Mouse (Mus musculus) cerebellum, adult 9-11 months (tissue): Measurements from ENCODE around the gene Gm20696.

ENCODE experiments used
- DNase-seq: peaks from one replicate; pipeline ENCODE4 v3.0.0; 2022

The Gm20696 gene

DNA sequence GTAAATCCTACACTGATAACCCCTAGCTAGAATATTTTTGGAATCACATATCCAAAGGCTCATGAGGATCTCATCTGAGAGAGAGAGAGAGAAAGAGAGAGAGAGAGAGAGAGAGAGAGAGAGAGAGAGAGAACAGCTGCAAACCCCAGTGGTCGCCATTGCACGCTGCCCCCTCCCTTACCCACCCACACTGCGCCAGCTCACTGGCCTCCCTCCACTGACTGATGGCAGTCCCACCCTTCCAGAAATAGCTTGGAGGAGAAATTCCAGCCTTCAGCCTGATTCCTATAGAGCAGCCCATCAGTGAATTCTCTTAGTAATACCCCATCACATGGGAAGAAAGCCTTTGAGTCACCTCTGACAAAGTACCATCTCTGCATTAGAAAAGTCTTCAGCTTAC, 415.4 kb downstream of the Gm20696 start:
- DNase-seq = no peak

DNA sequence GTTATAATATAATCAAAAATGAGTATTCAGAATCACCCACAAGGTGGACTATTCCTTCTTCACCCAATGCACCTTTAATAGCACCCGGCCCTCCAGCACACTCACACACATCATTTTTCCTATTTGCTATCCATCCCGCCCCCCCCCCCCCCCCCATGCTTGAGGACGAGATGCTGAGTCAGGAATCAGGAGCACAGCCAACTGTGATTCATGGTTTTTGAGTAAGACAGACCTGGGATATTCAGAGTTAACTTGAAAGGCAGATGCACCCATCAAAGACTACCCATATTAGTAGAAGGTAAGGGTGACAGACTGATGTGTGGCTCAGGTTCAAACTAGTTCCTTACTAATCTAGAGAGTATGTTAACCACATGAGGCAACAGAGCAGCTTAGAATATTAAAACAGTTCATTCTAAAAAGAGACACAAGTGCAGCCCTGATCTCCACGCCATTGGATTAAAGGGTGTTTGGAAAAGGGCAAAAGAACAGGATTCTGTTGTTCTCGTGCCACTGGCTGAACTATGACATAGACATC, 417.0 kb downstream of the Gm20696 start:
- no peak for DNase-seq

DNA sequence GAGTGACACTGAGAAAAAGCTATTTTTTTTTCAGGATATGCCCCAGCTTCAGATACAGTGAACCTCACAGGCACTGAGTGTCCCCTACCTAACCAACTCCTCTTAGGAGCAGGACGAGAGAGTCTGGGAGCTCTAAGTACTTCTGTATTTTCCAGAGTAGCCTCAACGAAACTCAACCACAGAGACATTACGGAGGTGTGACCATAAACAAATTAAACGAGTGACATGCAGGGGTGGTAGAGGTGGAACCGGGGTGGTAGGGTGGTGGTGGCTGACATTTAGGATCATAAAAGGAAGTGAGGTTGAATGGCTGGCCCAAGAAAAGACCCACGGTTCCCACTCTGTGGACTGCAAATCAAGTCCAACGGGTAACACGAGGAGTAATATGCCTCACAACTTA, 418.2 kb downstream of the Gm20696 start:
- no peak for DNase-seq

DNA sequence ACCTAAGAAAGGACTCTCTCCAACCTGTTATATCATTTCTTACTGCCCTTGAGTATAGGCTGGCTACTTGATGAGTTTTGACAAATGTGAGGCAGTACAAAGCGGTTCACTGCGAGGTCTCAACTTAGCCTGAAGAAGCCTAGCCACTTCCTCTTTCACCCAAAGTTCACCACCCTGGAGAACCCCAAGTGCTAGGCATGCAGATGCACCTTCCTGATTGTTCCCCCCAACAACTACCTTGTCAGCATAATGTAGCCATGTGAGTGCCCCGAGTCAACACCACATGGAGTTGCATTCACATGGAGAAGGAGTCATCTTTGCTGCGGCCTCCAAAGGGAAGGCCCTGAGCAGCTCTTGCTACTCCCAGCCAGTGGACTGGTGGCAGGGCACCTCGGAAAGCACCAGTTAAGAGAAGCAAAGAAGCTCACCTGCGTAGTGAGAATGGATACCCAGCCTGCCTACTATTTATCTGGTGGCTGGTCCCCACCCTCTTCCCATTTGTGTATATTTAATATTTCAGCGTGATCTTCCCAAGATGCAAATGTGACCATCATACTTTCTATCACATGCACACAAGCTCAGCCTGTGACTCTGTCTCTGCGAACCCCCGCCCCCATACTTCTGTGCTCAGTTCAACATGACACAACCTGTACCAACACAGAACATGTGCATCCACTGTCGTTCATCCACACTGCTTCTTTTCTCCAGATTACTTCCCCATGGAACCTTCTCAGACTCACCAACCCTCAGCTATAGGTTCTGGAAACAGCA, 424.8 kb downstream of the Gm20696 start:
- no peak for DNase-seq

DNA sequence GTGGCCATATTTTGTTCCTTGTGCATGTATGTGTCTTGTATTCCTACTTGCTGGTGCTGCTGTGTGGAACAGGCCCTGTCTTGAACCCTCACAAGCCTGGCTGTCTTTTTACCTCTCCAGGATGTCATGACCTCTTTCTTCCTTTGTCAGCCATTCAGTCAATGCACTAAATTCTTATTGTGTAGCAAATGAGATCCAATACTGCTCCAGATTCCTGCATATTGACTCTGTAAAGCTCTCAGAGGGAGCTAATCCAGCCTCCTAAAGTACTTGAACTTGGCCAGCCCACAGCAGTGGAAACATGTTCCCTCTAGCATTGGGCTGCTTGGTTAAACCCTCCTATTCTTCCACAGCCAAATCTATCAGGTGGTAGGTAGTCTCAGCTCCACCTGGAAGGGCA, 425.8 kb downstream of the Gm20696 start:
- DNase-seq = no peak

DNA sequence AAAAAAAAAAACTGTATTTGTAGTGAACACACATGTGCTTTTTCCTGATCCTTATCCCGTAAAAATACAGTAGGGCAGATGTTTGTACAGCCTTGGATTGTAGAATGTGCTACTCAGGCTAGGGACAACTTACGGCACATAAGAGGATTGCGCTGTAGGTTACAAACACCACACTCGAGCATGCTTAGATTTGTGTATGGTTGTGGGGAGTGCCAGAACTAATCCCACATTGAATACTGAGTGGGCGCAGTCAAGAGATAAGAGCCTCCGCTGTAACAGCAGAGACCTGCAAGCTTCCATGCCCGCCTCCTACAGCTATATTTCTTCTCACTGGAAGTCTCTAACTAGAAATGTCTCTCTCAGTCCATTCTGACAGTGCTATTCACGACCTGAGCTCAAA, 431.0 kb downstream of the Gm20696 start:
- no peak for DNase-seq

DNA sequence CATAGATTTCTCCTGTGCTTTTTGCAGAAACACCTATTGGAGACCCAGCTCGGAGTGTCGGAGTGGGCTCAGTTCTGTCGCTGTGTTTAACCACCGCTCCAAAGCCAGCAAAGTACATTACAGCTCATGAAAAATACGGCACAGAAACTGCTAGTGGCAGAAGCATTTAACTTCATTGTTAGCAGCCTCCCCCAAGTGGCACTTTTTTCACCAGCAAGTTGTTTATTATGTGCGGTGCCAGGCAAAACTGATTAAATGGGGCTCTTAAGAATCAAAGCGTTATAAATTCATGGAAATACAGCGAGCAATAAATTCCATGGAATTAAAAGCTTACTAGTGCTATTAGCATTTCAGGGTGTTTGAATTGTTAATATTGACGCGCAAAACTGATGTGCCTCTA, 433.2 kb downstream of the Gm20696 start:
- no peak for DNase-seq

DNA sequence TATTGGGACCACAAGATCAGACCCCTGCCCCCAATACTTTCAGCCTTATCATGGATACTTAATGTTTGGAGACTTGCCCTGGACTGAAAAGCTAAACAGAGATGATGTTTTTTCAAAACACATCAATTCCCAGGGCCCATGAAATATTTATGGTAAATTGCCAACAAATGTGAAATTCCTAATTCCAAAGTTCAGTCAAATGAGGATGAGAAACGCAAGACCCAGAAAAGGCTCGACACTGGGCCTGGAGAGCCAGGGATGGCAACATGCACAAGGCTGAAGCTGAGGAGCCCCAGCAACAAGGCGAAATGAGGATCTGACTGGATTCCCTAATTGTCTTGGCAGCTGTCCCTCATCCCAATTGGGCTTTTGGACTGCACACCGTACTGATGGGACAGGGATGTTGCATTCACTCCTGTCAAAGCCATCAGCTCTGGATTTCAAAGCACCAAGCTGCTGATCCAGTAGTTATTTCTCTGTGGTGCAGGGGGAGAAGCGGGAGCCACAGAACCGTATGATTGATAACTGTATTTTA, 438.2 kb downstream of the Gm20696 start:
- no peak for DNase-seq

DNA sequence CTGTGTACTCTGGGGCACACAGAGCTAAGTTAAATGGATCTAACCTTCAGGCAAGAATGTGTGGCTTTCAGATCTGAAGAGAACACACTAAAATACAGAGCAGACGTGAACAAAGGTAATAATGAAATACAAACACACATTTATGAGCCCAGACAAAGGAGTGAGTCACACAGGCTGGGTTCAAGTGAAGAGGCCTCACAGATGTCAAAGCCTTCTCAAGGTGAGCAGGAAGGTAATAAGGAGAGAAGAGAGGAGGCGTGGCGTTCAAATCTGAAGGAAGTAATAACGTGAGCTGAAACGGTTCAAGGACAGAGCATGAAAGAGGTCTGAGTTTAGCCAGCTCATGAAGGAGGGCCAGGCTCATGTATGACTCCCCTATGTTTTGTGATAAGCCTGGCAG, 445.4 kb downstream of the Gm20696 start:
- DNase-seq = no peak

DNA sequence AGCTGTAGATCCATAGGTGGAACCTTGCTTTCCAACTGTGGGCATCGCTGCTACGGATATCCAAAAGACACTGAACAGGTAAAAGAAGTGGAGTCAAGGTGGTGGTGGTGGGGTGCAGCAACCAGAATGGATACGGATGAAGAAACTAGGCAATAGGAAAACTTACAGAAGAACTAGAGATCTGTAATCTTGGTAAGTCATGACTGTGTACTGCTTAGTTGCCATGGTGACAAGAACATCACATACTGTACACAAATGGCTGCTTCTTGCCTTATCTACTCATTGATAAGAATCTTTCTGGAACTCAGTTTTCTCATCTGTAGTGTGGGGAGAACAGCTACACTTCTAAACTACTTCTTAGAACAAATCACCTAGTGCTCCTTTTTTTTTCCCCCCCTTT, 446.1 kb downstream of the Gm20696 start:
- no peak for DNase-seq

DNA sequence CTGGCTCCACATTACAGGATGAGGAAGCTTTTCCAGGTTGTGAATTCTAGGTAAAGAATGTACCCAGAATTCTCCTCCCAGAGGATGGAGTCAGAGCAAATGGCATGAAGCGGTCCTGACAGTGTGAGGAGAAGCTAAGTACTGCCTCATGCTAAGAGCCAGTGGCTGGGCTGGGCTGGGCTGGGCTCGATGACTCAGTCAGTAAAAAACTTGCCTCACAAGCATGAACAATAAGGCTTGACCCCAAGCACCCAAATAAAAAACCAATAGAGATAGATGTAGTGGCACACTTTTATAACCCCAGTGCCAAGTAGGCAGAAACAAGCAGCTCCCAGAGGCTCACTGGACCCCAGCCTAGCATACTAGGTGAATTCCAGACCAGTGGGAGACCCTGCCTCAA, 448.8 kb downstream of the Gm20696 start:
- DNase-seq = no peak

DNA sequence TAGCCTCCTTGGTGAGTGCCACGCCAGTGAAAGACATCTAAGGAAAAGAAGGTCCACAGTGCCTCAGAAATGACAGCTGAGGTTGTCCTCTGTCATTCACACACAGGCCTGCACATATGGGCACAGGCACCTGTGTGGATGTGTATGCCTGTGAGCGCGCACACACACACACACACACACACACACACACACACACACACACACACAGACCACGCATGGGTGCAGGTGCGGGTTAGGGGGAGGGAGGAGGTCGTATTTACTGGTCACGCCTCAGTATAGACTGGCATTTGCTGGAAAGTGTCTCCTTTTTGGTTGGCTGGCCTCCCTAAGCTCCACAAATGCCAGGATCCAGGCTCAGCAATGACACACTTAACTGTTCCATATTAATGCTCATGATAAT, 449.4 kb downstream of the Gm20696 start:
- DNase-seq = no peak

DNA sequence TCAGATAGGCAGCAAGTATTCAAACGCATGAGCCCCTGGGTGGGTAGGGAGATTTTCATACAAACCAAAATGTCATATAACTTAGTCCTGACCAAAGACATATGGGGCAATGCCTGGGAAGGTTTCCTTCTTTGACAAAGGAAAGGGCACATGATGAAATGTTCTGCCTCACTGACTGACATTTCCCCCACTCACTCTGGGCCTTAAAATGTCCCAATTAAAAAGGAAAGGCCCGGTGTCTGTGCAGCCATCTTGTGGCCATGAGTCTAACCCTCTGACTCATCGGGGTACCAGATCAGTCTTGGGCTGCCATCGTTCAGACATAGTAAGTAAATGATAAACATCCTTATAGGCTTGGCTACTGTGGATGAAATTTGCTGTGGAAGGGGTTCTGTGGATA, 454.1 kb downstream of the Gm20696 start:
- no peak for DNase-seq

DNA sequence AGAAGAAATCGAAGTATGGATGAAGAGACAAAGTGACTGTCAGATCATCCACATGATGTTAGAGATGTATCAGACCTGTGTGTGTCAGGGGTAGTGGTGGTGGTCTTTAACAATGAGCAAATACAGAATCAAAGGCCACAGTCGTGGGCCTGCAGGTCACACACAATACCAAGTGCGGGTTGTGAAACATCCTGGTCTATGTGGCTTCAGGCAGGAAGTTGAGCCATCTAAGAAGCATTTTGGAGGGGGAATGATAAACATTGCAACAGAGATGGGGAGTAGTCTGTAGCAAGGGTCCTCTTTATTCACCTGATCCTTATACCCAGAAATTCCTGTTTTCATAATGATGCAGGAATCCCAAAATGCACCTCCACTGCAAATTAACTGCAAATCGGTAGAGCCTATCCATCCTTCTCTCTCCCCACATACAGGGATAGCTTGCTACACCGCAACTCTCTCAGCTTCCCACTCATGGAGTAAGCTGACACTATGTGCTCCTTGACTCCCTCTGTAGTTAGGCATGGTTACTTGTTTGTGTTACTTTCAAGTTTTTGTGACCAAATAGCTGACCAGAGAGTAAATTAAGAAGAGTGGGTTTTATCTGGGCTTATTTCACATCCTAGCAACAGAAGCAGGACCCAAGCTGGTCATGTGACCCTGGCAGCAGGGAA, 454.8 kb downstream of the Gm20696 start:
- no peak for DNase-seq

DNA sequence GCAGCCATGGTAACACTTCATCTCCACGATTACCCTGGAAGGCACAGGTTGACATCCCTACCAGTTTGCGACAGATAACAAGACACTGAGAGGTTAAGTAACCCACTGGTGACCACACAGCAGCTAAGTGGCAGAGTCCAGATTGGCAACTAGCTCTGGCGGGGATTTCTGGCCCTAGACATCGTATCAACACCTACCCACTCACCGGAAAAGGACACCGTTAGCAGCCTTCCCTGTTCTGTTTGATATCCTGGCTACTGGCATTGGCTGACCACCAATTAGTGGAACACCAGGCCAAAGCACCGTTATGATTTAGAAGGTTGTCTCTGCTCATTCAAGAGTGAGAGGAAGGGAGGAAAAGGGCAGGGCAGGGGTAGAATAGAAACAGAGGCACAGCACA, 456.4 kb downstream of the Gm20696 start:
- DNase-seq = no peak
